Mouse (Mus musculus) urinary bladder, postnatal 36 days (tissue): Measurements from ENCODE around the gene Slc12a1.
A peak's percentile ranks its signal among the peaks of the same experiment; 100 is the strongest.

Experiments
- DNase-seq, 2 experiments: peaks; one replicate each; pipeline ENCODE4 v3.0.0; 2022; ENCODE audit warnings: low spot score in 2 of 2, mixed read lengths in 1 of 2

Gene Slc12a1

GRCm38 (mm10) chr2:125254630-125255029 lies 102.3 kb downstream of the Slc12a1 start:
- no peak for DNase-seq

- DNase-seq = no peak
Observed at GRCm38 (mm10) chr2:125255886-125256285, 103.6 kb downstream of the Slc12a1 start.

- DNase-seq = no peak
Observed at GRCm38 (mm10) chr2:125259230-125260120, 107.2 kb downstream of the Slc12a1 start.

DNA sequence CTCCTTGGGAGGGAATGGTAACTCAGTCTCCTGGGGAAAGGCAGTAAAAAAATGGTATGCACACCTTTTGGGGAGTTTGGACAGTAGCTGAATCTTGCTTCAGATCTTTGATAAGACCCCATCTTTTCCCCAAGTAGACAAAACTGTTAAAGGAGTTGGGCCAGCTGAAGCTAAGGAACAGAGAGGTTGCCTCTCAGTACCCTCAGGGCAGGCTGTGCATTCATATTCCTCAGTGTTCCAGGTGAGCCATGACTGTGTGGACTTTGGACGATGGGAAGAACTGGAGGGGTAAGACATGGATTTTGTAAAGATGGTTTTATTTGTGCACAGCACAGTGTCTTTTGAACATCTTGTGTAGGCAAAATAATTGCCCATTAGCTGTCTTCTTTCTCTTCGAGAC lies 108.0 kb downstream of the Slc12a1 start:
- DNase-seq = no peak

DNA sequence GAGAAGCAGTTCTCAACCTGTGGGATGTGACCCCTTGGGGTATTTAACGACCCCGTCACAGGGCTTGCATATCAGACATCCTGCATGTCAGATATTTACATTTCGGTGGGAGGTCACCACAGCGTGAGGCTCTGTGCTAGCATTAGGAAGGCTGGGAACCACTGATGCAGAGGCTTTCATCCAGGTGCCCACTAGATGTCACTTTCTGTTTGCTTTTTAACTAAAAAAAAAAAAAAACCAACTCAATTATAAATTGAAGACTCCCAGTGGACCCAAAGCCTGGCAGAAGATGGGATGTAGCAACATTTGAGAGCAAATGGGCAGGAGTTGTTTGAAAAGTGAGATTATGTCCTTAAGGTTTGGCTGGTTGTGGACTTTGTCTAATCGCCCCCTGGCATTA lies 110.8 kb downstream of the Slc12a1 start:
- peak in 1 of 2 experiments; percentile 22 for DNase-seq

GRCm38 (mm10) chr2:125263753-125264152 lies 111.4 kb downstream of the Slc12a1 start:
- no peak for DNase-seq

GRCm38 (mm10) chr2:125268876-125269275 lies 116.6 kb downstream of the Slc12a1 start:
- DNase-seq = no peak

- peak in 1 of 2 experiments; percentile 11 for DNase-seq
Observed at GRCm38 (mm10) chr2:125275617-125276016, 123.3 kb downstream of the Slc12a1 start.

DNA sequence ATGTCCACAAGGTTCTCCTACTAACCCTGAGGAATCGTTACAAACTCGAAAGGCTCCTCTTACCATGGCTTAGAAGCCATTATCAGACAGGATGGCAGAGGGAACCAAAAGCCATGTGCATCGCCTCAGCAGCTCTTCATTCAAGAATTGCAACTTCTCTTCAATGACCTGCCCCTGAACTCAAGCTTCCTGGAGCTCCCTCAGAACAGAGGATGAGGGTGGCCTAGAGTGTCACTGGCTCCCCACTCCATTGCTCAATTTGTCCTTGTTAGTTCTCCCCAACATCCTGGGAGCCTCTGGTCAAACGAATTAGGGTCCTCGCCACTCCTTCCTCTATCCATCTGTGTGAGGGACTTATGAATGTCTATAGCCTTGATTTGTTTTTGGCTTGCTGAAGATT lies 124.4 kb downstream of the Slc12a1 start:
- no peak for DNase-seq

GRCm38 (mm10) chr2:125278474-125278873 lies 126.2 kb downstream of the Slc12a1 start:
- peak in 1 of 2 experiments; percentile 61 for DNase-seq
